Mouse (Mus musculus) forebrain, embryonic 12.5 days (tissue): Measurements from ENCODE around the gene Phlpp2. TPM values are rescaled to one million over a fixed set of nuclear protein-coding genes. Genes with fewer than 3 reads are reported as not detected.

Source experiments
- ATAC-seq: fragments of 200-750 bp; cut with Nextera tagmentation; 2 replicates; pipeline ENCODE4 v1.8.0; 2017; ENCODE audit warnings: moderate TSS enrichment; ENCODE audit not compliant: low FRiP score
- H3K27ac ChIP-seq: fragments of 300-500 bp; sonication (generic); 2 replicates; pipeline ENCODE4 v1.5.1; 2016; ENCODE audit warnings: mild to moderate bottlenecking
- H3K27me3 ChIP-seq: fragments of 300-500 bp; sonication (generic); 2 replicates; pipeline ENCODE4 v1.6.1; 2016; ENCODE audit warnings: mild to moderate bottlenecking
- H3K36me3 ChIP-seq: fragments of 300-500 bp; sonication (generic); replicated peaks from 2 replicates; pipeline ENCODE4 v1.6.1; 2016; ENCODE audit warnings: mild to moderate bottlenecking
- H3K4me1 ChIP-seq: fragments of 300-500 bp; sonication (generic); 2 replicates; pipeline ENCODE4 v1.6.1; 2016
- H3K4me2 ChIP-seq: fragments of 300-500 bp; sonication (generic); 2 replicates; pipeline ENCODE4 v1.6.1; 2016; ENCODE audit warnings: mild to moderate bottlenecking, moderate library complexity
- H3K4me3 ChIP-seq: fragments of 300-500 bp; sonication (generic); replicated peaks from 2 replicates; pipeline ENCODE4 v1.5.1; 2016; ENCODE audit warnings: mild to moderate bottlenecking
- H3K9ac ChIP-seq: fragments of 300-500 bp; sonication (generic); 2 replicates; pipeline ENCODE4 v1.6.1; 2016; ENCODE audit warnings: mild to moderate bottlenecking
- H3K9me3 ChIP-seq: fragments of 300-500 bp; sonication (generic); 2 replicates; pipeline ENCODE4 v1.6.1; 2016
- WGBS: fragments of 180-500 bp; shearing (Covaris S2); methylation state at CpG from one replicate; pipeline ENCODE4 v1.1.7; 2016; 5-methylcytosine and 5-hydroxymethylcytosine counted together
- polyA plus RNA-seq: library from polyadenylated mRNA; unstranded; fragments of >200 nt; fragmentation: Nextera tagmentation; extraction: Ambion mirVana; gene quantifications from 2 replicates; pipeline ENCODE4 v1.2.1, GENCODE M21; 2016

The Phlpp2 gene
- polyA plus RNA-seq, 1 experiment from 2014 or later = 3.9 TPM

DNA sequence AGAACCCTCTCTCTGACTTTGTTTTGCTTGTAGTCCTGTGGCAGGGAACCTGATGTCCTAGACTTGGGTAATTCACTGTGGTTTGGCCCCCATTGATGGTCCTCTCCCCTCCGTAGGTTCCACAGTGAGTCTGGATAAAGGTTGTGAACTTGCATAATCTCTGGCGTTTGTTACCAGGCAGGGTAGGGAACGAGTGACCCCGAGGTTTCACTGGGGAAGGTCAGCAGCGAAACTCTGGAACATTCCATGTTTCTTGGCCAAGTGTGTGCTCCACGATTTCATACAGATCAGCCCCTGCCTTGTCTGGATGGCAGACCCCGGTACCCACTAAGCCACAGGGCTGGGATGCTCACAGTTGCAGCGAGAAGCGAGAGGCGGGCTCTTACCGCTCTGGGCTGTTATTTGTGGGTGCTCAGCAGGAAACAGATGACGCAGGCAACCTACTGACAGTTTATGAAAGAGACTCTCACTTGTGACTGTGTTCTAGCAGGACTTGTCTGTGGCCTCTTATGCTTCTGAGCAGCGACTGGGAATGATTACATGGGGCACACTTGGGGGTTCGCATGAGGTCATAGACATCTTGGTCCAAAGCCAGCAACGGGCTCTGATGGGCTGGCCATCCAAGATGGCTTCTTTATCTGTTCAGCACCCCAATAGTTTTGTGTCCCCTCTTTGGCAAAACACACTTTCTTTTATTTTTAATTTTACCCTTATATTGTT is 114.2 kb downstream of the Phlpp2 start:
- no peak overlapping the region for H3K9ac ChIP-seq
- WGBS = 77% methylated on average over 15 of the region's 15 CpGs
- no peaks in the 10 kb centered on the region for H3K36me3 ChIP-seq

DNA sequence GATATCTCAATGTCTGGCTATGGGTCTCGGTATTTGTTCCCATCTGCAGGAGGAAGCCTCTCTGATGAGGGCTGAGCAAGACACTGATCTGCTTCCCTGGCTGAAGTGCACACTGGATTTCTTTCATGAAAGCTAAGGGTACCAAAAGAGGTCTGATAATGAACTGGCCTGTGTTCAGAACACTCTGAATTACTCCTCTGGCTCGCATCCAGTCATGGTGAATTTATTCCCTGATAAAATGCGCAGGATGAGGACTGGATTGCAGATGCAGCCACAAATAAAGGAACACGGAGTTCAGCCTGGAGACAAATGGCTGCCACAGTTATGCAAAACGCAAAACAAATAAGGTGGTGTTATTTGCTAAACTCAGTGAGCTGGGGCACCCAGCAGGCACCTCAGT is 115.6 kb downstream of the Phlpp2 start:
- H3K9me3 ChIP-seq = no peaks in the 10 kb centered on the region
- no peaks in the 10 kb centered on the region for H3K27me3 ChIP-seq
- no peak overlapping the region for H3K4me2 ChIP-seq
- H3K36me3 ChIP-seq = no peaks in the 10 kb centered on the region
- no peak overlapping the region for H3K9ac ChIP-seq
- H3K27ac ChIP-seq = no peak overlapping the region
- peaks cover 5% of the 10 kb centered on the region for H3K4me1 ChIP-seq
- H3K4me3 ChIP-seq = no peak overlapping the region
- WGBS = 52% methylated on average over 5 of the region's 5 CpGs
- no peak for ATAC-seq

More for the DNA sequence above, 114.2 kb downstream of the Phlpp2 start:
- no peak for ATAC-seq
- Histone ChIP-seq H3K4me2 (no peak overlapping the region), H3K4me3 (no peak overlapping the region), H3K9me3 (no peaks in the 10 kb centered on the region), H3K4me1 (peaks cover 5% of the 10 kb centered on the region), H3K27ac (no peak overlapping the region), H3K27me3 (no peaks in the 10 kb centered on the region)

DNA sequence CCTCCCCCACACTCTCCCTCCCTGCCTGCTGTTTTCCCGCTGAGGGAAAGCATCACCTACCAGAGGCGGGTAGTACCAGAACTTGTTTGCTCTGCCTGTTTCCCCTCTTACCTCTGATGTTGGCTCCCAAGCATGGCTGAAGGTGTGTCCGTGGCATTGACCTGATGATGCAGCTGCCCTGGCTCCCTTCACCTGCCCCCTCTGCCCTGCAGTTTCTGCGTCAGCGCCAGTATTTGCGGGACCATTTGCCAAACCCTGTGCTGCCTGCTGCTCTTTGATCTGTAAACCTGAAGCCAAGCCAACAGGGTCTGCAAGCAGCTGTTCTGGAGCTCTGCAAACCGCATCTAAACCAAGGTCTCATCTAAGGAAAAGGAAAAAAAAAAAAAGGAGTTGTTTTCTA is 118.0 kb downstream of the Phlpp2 start:
- no peak overlapping the region for H3K4me2 ChIP-seq
- H3K27ac ChIP-seq = no peak overlapping the region
- WGBS = 80% methylated on average over 7 of the region's 7 CpGs
- no peak overlapping the region for H3K4me3 ChIP-seq
- no peaks in the 10 kb centered on the region for H3K27me3 ChIP-seq
- H3K36me3 ChIP-seq = no peaks in the 10 kb centered on the region
- H3K9me3 ChIP-seq = no peaks in the 10 kb centered on the region
- H3K9ac ChIP-seq = no peak overlapping the region
- no peak for ATAC-seq
- peaks cover 5% of the 10 kb centered on the region for H3K4me1 ChIP-seq

DNA sequence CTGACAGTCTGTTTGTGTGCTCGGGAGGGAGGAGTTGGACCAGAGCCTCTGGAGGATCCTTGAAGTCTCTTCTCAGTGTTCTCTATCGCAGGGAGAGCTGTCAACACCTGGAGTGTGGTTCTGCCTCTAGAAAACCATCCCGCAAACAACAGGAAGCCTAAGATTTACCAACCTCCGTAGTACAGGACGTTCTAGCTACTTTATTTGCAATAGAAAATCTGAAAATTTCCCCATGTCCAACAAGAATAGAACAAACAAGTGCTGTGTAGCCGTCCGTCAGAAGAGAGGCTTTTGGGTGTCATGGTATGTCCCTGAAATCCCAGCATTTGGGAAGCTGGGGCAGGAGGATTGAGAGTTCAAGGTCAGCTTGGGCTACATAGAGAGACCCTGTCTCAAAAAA is 119.4 kb downstream of the Phlpp2 start:
- Histone ChIP-seq H3K9ac (no peak overlapping the region), H3K27ac (no peak overlapping the region), H3K36me3 (no peaks in the 10 kb centered on the region), H3K4me2 (no peak overlapping the region), H3K4me3 (no peak overlapping the region), H3K4me1 (peaks cover 5% of the 10 kb centered on the region), H3K9me3 (no peaks in the 10 kb centered on the region), H3K27me3 (no peaks in the 10 kb centered on the region)
- ATAC-seq = no peak
- WGBS = 88% methylated on average over 7 of the region's 7 CpGs

DNA sequence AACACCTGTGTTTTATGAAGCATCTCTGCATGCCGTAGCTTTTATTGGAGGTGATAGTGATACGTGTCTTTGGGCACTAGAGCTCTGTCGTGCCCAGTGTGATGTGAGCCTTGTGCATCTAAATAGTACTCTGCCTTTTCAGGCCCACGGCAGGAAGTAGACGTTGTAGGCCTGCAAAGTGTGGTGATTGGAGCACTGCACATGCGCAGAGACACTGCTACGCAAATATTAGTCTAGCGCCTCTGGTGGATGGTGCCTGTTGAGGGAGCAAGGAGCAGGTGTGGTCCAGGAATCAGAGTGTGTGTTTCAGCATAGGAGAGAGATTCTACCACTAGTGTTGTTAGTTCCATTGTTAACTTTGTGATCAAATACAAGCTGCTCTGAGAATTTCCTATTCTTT is 120.8 kb downstream of the Phlpp2 start:
- H3K27ac ChIP-seq = no peak overlapping the region
- H3K27me3 ChIP-seq = no peaks in the 10 kb centered on the region
- no peak overlapping the region for H3K9ac ChIP-seq
- H3K4me1 ChIP-seq = peaks cover under 1% of the 10 kb centered on the region
- H3K4me2 ChIP-seq = no peak overlapping the region
- H3K9me3 ChIP-seq = no peaks in the 10 kb centered on the region
- ATAC-seq = no peak
- WGBS = 91% methylated on average over 8 of the region's 8 CpGs
- H3K36me3 ChIP-seq = no peaks in the 10 kb centered on the region
- no peak overlapping the region for H3K4me3 ChIP-seq

DNA sequence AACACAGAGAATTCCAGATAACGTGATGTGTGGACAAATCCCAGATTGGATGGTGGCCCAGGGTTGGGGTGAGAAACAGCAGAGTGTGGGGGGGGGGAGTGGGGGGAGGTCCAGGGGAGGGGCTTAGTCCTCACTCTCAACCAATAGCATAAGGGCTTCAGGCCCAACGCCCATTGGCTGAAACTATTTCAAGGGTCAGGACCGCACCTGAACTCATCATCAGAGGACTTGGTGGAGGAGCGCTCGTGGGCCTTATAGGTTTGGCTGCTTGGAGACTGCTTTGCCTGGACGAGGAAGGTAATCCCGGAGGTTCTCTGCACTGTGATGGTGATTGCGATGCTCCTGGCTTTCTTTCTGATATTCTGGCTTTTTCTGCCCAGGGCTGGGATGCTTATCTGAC is 121.9 kb downstream of the Phlpp2 start, which contains the start of gene Tat:
Gene Tat (plus strand): TSS at position 214 of the 400 bp plus-strand sequence.
- no peak within 1 kb of the TSS for H3K4me3 ChIP-seq
- H3K9ac ChIP-seq = no peak within 1 kb of the TSS
- 88% methylated on average over 8 of the region's 8 CpGs for WGBS
- H3K4me2 ChIP-seq = no peak within 1 kb of the TSS
- no peaks in the 10 kb centered on the region for H3K36me3 ChIP-seq
- ATAC-seq = no peak
- H3K27ac ChIP-seq = no peak within 1 kb of the TSS
- H3K4me1 ChIP-seq = no peaks in the 10 kb centered on the region
- H3K27me3 ChIP-seq = no peaks in the 10 kb centered on the region
- H3K9me3 ChIP-seq = no peaks in the 10 kb centered on the region

DNA sequence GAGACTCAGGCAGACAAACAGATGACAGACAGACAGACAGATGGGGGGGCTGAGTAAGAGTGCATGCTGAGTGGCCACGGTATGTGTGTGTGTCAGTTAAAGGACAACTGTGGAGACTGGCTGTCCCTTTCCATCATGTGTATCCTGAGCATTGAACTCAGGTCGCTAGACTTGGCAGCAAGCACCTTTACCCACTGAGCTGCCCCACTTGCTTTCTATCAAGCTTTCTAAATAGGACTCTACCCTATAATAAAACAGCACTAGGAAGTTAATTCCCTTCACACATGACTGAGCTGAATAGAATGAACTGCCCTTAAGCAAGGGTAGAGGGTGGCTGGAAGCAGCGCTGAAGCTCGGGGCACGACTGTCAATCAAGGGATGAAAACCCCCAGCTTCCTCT is 123.8 kb downstream of the Phlpp2 start:
- Histone ChIP-seq H3K4me1 (no peaks in the 10 kb centered on the region), H3K36me3 (no peaks in the 10 kb centered on the region), H3K9ac (no peak overlapping the region), H3K4me2 (no peak overlapping the region), H3K4me3 (no peak overlapping the region), H3K27me3 (no peaks in the 10 kb centered on the region), H3K27ac (no peak overlapping the region), H3K9me3 (no peaks in the 10 kb centered on the region)
- no peak for ATAC-seq
- 63% methylated on average over 5 of the region's 5 CpGs for WGBS

DNA sequence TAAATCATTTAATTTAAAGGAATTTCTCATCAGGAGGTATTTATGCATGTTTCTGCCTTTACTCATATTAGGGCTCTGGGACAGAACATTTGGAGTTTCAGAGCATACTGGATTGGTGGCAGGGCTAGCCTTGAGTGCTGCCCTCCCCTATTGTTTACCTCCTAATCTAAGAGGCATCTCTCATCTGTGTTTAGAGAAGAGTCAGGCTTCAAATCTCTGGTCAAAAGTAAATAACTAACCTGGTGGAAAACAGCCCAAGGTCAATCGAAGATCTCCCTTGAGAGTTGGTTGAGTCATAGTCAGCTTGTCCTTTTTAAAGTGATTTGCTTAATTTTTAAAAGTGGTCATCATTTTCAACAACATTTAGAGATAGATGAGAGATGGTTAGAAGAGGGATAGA is 124.6 kb downstream of the Phlpp2 start:
- no peaks in the 10 kb centered on the region for H3K27me3 ChIP-seq
- H3K9ac ChIP-seq = no peak overlapping the region
- no peaks in the 10 kb centered on the region for H3K4me1 ChIP-seq
- no peak overlapping the region for H3K27ac ChIP-seq
- H3K4me2 ChIP-seq = no peak overlapping the region
- H3K4me3 ChIP-seq = no peak overlapping the region
- 78% methylated on average over 1 of the region's 1 CpGs for WGBS
- no peaks in the 10 kb centered on the region for H3K36me3 ChIP-seq
- no peak for ATAC-seq
- no peaks in the 10 kb centered on the region for H3K9me3 ChIP-seq

Other genes starting within 250 kb of the Phlpp2 start
- 180 and 185 TPM in 2 replicates for gene Ist1, start 175.3 kb upstream of the Phlpp2 start, polyA plus RNA-seq
- 73.1 and 78.5 TPM in 2 replicates for gene Zfp821, start 163.0 kb upstream of the Phlpp2 start, polyA plus RNA-seq
- gene Atxn1l, start 130.8 kb upstream of the Phlpp2 start, polyA plus RNA-seq = 7.4 and 9.6 TPM in 2 replicates
- gene Ap1g1, start 90.0 kb upstream of the Phlpp2 start, polyA plus RNA-seq = 67.6 and 71.1 TPM in 2 replicates
- 1.6 and 1.7 TPM in 2 replicates for gene Marveld3, start 93.7 kb downstream of the Phlpp2 start, polyA plus RNA-seq
- not detected in 2 replicates for gene Tat, start 121.9 kb downstream of the Phlpp2 start, polyA plus RNA-seq
- gene Chst4, start 171.2 kb downstream of the Phlpp2 start, polyA plus RNA-seq = not detected in 2 replicates
- 15.2 and 17.2 TPM in 2 replicates for gene Zfp612, start 211.2 kb downstream of the Phlpp2 start, polyA plus RNA-seq
- not detected in 2 replicates for gene Gm21964, start 232.7 kb downstream of the Phlpp2 start, polyA plus RNA-seq
- not detected in 2 replicates for gene Gm17720, start 234.2 kb downstream of the Phlpp2 start, polyA plus RNA-seq